Mouse (Mus musculus): ENCODE measurements around the gene Bmp6.

The Bmp6 gene

DNA sequence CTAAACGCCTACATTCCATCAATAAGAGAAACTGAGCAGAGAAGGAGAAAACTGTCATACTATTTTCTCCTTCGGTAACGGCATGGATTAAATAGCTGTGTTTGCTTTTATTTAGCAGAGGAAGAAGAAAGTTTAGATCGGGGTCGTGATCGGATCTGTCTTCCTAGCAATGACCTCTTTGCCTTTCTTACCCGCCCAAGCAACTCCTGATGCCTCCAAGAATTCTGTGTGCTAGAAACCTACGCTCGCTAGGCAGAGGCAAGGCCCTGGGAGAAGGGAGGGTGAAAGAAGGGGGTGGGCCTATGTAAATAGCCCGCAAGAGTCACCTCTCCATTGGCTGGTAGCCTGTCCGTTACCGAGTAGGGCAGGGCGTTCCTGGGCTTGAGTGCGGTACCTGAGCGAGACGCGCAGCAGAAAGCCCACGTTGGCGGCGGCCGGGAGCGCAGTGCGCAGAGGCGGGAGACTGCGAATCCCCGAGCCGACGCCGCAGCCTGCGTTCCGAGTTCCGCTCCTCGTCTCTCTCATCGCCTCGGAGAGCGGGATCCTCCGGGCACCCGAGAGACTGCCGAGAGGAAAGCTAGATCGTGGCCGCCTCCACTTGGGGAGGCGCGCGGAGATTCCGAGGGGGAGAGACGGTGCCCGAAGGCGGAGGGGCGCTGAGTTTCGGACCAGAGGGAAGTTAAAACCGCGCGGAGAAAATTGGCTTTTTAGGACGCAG is at the start of gene Bmp6:
Bmp6 (plus strand) TSS at position 395 of the 718 bp plus-strand sequence.
- peak; percentile 36 for DNase-seq (ENCODE audit: low spot score)

DNA sequence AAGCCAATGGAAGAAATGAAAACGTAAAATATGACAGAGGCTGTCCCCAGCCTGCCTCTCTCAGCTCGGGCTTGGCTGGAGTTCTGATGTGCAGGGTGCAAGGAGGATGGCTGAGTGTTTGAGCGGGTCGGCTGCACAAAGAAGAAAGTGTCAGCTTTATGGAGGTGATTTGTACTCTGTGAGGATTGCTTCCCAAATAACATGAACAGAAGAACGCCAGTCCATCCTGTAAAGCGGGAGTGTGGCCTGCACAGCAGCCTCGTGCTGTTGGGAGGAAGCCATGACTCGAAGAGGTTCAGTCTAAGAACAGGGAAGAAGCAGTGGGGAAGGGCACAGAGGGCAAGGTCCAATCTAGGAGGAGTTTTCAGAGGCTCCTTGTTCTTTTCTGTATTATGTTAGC is 48.7 kb upstream of the Bmp6 start:
- no peak for DNase-seq (ENCODE audit: low spot score)

- no peak for DNase-seq (ENCODE audit: low spot score)
Observed at GRCm38 (mm10) chr13:38296601-38297000, 48.3 kb upstream of the Bmp6 start.

GRCm38 (mm10) chr13:38311125-38311524 is 33.8 kb upstream of the Bmp6 start:
- DNase-seq (ENCODE audit: low spot score), result no peak

GRCm38 (mm10) chr13:38312357-38313040 is 32.4 kb upstream of the Bmp6 start:
- DNase-seq (ENCODE audit: low spot score), result no peak

DNA sequence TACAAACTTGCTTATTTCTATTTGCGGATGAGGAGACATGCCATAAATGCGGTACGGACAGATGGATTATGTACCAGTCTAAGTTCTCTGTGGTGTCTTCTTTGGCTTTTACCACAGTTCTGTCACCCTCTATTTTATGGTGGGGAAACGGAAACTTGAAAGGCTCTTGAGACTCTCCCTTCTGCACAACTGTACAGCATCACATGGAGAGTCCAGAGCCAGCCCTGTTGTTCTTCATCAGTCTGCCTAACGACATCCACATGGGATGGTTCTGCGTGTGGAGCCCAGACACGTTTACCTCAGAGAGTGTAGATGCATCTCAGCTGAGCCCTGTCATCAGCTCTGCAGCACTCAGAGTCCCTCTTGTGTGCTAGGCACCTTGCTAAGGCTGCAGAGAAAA is 30.3 kb upstream of the Bmp6 start:
- DNase-seq (ENCODE audit: low spot score), result no peak

DNA sequence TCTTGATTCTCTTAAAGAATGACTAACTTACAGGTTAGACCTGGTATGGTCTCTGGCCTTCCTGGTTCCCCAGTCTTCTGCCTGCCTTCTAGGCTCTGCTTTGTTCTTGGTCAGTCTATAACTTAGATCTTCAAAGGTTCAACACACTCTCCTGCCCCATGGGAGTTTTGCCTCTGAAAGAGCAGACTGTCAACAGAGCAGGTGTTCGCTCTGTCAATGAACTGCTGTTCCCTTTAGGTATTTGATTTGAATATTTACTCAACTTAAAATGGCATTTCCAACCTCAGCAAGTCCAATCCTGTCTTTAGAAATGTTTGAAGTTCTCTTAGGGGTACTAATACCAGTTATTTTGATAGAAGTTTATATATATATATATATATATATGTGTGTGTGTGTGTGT is 26.5 kb upstream of the Bmp6 start:
- DNase-seq (ENCODE audit: low spot score), result no peak

DNA sequence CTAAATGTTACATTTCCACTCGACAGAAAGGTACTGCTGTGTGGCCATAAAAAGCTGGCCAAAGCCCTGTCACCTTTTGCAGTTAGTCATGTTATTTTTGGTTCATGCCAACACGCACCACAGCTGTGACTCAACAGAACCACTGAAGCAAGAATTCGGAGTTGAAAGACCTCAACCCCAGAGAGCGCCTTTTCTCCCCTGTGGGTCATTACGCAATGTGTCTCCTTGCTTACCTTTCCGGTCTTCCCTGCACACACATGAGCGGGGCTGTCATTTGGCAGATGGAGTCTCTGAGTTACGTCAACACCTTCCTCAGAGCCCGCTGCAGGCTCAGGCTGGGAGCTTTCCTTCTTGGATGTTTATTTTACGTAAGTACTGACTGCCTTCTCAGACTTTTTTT is 24.6 kb upstream of the Bmp6 start:
- DNase-seq (ENCODE audit: low spot score), result no peak

DNA sequence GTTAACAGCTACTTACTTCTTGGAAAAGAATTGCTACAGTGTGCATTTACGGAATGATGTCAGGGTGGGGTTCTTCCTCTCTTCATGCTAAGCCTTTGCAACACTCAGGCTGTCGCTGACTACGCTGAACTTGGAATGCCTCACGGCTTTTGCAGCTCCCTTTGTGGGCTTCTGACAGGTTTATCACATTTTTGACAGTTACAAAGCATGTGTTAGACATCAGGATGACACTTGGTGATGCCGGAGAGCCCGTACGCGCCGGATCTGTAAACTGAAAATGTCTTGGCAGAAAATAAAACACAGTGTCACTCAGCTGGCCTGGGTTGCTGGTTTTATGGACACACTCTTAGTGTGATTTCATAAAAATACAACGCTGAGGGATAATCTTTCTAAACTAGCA is 20.5 kb upstream of the Bmp6 start:
- no peak for DNase-seq (ENCODE audit: low spot score)

GRCm38 (mm10) chr13:38327377-38327776 is 17.5 kb upstream of the Bmp6 start:
- DNase-seq (ENCODE audit: low spot score), result no peak

DNA sequence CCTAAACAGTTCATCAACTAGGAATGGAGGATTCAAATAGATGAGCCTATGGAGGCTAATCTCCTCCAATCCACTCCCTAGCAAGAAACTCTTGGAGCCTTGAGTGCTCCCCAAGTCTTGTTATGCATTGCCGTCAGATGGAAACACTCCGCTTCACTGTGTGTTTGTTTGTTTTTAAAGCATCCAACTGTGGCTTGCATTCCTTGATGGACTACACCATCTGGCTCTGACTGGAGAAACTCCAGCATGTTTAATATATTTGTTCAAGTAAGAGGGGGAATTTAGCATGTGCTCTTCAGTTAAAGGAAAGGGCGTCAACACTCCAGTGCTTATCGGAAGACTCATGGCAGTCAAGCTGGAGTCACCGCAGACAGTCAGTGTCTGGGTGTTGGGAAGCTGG is 11.4 kb upstream of the Bmp6 start:
- DNase-seq (ENCODE audit: low spot score), result no peak

- no peak for DNase-seq (ENCODE audit: low spot score)
Observed at GRCm38 (mm10) chr13:38342598-38342997, 2.3 kb upstream of the Bmp6 start.

GRCm38 (mm10) chr13:38343202-38343601 is 1.7 kb upstream of the Bmp6 start:
- no peak for DNase-seq (ENCODE audit: low spot score)

DNA sequence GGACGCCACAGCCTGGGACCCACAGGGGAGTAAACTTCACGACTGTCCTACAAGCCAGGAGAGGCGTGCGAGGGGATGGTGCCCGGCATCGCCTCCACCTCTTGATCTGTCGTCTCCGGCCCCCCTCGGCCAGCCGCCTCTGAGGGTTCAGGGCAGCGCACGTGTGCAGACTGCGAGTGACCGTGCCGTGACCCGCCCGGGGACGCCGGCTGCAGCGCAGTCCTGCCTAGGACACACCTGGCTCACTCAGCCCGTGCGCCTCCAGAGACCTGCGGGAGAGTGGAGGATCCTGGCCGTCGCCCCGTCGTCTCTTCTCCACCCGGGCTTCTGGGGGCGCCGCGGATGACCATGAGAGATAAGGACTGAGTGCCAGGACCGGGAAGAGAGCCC is 519 bp downstream of the Bmp6 start:
- DNase-seq (ENCODE audit: low spot score), result no peak

GRCm38 (mm10) chr13:38346096-38346915 is 1.4 kb downstream of the Bmp6 start:
- no peak for DNase-seq (ENCODE audit: low spot score)

DNA sequence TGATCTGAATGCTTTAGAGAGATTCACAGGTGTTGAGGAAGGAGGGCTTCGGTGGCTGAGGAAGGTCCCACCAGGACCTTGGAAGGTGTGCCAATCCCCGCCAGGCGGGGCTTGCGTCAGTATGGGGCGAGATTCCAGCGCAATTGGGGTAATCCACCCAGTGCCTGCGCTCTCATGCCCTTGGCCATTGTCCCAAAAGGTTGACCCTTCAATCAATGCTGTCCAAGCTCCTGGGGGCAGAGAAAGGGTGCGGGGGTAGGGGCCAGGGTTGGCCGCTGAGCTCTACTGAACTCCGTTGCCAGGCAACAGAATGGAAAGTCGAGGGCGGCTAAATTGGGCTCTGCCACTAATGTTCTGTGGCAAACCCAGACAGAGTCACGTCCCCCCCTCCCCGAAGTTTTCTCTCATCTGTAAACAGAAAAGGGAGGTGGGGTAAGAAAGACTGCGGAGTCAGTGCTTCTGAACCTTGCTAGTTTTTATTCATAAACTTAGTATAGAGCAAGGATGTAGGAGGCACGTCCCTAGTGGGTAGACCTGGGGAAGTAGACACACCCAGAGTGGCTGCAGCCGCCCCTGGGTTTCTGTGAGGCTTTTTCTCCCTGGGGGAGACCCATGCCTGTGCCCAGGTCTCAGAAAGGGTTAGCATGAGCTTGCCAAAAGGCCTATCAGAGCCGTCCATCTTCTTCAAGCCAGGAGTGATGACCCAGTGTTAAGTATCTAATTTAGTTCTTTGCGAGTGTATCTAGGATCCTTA is 2.3 kb downstream of the Bmp6 start:
- DNase-seq (ENCODE audit: low spot score), result no peak

DNA sequence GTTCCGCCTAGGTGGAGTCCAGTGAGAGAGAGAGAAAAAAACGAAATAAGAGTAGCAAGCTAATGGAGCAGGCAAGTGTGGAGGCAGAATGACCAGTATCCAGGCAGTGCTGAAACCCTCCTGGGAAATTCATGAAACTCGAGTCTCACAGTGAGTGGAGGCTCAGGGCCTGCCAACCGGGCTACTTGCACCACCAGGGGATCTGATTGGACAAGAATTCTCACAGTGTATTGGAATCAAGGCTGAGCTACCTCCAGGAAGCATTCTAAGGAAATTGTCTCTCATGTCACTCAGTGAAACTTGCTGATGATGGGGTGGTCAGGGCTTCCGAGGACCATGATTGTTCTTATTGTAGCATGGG is 2.8 kb downstream of the Bmp6 start:
- DNase-seq (ENCODE audit: low spot score), result no peak

DNA sequence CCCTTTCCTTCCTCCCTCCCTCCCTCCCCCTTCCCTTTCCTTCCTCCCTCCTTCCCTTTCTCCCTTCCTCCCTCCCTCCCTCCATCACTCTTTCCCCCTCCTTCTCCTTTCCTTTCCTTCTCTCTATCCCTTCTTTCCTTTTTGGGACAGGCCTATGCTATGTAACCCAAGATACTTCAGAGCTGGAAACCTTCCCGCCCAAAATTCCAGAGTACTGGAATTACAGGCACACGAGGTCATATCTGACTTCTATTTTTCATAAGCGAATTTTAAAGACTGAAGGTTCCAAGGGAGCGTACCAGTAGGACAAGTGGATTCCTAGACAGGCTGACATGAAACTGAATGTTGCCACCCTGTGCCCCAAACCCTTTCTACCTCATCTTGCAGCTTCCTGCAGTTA is 4.1 kb downstream of the Bmp6 start:
- no peak for DNase-seq (ENCODE audit: low spot score)

GRCm38 (mm10) chr13:38349818-38350217 is 4.9 kb downstream of the Bmp6 start:
- no peak for DNase-seq (ENCODE audit: low spot score)

GRCm38 (mm10) chr13:38351996-38352395 is 7.1 kb downstream of the Bmp6 start:
- no peak for DNase-seq (ENCODE audit: low spot score)

DNA sequence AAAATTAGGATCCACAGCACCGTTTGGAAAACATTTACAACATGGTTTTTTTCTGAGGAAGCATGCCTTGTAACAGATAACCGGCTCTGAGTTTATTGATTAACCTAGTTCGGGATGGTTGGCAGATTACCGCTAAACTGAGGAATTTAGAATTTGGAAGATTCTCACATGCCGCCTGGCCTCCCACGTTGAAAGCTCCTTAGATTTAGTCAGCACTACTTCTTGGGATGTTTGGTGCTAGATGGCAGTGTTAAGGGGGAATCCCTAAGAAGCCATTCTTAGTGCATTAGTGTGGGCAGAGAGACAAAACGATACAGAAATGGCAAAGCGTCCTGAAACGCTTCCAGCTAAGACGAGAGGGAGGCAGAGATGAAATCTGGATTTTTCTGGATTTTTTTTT is 8.1 kb downstream of the Bmp6 start:
- DNase-seq (ENCODE audit: low spot score), result no peak

Data from layer of hippocampus, adult 9-10 months (tissue).